Mouse (Mus musculus) liver, postnatal 0 days (tissue): ENCODE data around the gene Jkamp.

ENCODE experiments used
- CTCF ChIP-seq: sonication (generic); IDR thresholded peaks from 2 replicates; pipeline ENCODE4 v1.5.1; 2016; ENCODE audit warnings: antibody characterized with exemption, low read depth
- EP300 ChIP-seq: IDR thresholded peaks from 2 replicates; pipeline ENCODE4 v1.6.1; 2016; ENCODE audit warnings: antibody characterized with exemption, low read depth, mild to moderate bottlenecking

DNA sequence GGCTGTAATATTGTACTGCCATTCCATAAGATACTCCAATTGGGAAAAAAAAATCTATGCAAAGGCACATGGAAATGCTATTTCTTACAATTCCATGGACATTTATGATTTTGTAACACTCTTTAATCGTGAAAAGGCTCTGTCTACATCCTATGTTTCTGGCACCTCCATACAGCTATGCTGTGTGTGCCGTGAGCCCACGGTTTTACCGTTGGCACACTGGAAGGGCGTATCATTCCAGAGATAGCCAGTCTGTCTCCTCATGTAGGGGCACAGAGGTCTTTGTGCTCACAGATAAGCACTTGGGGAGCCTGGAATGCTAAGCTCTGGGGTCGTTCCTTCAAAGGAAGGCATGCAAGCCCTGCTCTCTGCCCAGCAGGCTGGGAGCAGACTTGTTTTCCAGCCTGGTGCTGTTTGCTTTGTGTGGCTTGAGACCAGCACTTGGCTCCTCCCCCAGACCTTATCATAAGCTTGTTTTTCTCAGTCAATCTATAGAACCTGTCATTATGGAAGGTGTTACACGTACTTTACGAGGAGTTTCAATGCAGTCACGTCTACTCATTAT, 49.2 kb upstream of the Jkamp start:
- no peak for TF ChIP-seq CTCF
- no peak for TF ChIP-seq EP300
